Mouse (Mus musculus): ENCODE measurements at regions not wholly inside any gene's neighbourhood (a gene's known extent, or its start where the extent isn't known, plus 50 kb on each side); places are given as distances from the start of the nearest gene placed in this dataset.

DNA sequence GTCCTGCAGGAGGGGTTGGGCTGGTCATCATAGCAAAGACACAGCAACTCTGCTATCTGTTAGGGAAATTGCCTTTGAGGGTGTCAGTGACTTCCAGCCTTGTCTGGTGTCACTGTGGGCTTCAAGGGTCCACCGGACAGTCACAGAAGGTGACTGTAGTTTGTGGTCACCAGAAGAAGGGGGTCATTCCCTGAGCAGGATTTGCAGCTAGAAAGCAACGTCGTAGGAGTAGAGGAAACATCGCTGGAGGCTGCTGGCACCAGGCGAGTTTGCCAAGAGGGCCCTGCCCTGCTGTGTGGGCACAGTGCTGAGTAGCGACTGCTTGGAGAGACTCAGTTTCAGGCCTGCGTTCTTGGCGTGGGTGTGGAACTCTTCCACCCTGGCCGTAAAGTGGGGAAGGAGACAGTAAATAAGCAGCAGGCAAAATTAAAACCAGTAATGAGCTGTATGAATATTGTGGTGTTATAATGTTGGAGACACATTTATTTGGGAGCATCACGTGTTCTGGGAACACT is 389.8 kb upstream of the Tshz3 start:
- TF ChIP-seq POLR2A (IDR thresholded peaks at IDR 0.05; ENCODE audit: control insufficient read depth, extremely low read depth, insufficient read depth, low read length, poor library complexity): no peak
- no peak for TF ChIP-seq CTCF (IDR thresholded peaks at IDR 0.05; ENCODE audit: borderline replicate concordance, control insufficient read depth, extremely low read depth, insufficient read depth, low read length, poor library complexity)
- H3K4me3 ChIP-seq (ENCODE audit: control insufficient read depth, insufficient read depth, low read length): no peak overlapping the region
- DNase-seq: no peak
- no peaks in the 10 kb centered on the region for H3K27me3 ChIP-seq (ENCODE audit: control insufficient read depth, insufficient read depth, low read length)
- H3K27ac ChIP-seq (ENCODE audit: control insufficient read depth, insufficient read depth, low read length): no peak overlapping the region
- WGBS: 88% methylated on average over 10 of the region's 10 CpGs
- no peaks in the 10 kb centered on the region for H3K36me3 ChIP-seq (ENCODE audit: control insufficient read depth, insufficient read depth, low read length)
- H3K4me1 ChIP-seq (replicated peaks; ENCODE audit: control insufficient read depth, insufficient read depth, low read length): no peaks in the 10 kb centered on the region

DNA sequence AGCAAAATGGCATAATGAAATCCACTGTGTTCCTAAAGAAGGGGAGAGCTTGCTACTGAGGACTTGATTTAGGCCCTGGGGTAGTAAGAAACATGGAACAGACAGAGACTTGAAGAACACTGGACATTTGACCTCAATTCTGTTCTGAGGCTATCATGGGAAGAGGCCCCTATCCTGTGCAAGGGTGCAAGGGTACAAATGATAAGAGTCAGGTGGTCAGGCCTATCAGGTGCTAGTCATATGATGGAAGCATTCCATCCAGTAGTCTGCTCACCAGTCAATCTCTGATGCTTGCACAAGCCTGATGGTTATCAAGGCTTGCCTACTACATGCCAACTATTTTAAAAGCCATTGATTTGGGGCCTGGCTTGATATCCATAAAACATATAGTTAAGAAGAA is 420.6 kb upstream of the Tshz3 start:
- TF ChIP-seq CTCF (IDR thresholded peaks at IDR 0.05; ENCODE audit: borderline replicate concordance, control insufficient read depth, extremely low read depth, insufficient read depth, low read length, poor library complexity) (no peak), POLR2A (IDR thresholded peaks at IDR 0.05; ENCODE audit: control insufficient read depth, extremely low read depth, insufficient read depth, low read length, poor library complexity) (no peak)
- H3K27ac ChIP-seq (ENCODE audit: control insufficient read depth, insufficient read depth, low read length): no peak overlapping the region
- no peaks in the 10 kb centered on the region for H3K27me3 ChIP-seq (ENCODE audit: control insufficient read depth, insufficient read depth, low read length)
- no peaks in the 10 kb centered on the region for H3K36me3 ChIP-seq (ENCODE audit: control insufficient read depth, insufficient read depth, low read length)
- H3K4me3 ChIP-seq (ENCODE audit: control insufficient read depth, insufficient read depth, low read length): no peak overlapping the region
- DNase-seq: no peak
- H3K4me1 ChIP-seq (replicated peaks; ENCODE audit: control insufficient read depth, insufficient read depth, low read length): no peaks in the 10 kb centered on the region

DNA sequence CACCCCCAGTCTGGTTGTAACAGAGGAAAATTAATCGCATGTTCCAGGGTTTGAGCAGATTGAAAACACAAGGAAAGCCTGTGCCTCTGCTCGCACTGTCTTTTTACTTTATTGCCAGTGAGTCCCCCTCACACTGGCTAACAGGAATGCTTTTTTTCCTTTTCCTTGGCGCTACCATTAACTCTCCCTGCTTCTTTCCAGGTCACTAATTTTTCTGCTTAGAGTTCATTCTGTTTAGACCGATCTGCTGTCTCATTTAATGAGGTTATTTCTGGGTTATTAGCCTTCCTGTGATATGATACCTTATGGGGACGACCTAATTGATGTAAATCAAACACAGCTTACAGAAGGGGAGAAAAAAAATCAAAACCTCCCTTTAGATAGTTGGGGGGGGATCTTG is 429.0 kb upstream of the Tshz3 start:
- H3K4me3 ChIP-seq (ENCODE audit: control insufficient read depth, insufficient read depth, low read length): no peak overlapping the region
- DNase-seq: no peak
- no peaks in the 10 kb centered on the region for H3K27me3 ChIP-seq (ENCODE audit: control insufficient read depth, insufficient read depth, low read length)
- 78% methylated on average over 5 of the region's 5 CpGs for WGBS
- no peaks in the 10 kb centered on the region for H3K4me1 ChIP-seq (replicated peaks; ENCODE audit: control insufficient read depth, insufficient read depth, low read length)
- no peaks in the 10 kb centered on the region for H3K36me3 ChIP-seq (ENCODE audit: control insufficient read depth, insufficient read depth, low read length)
- no peak for TF ChIP-seq POLR2A (IDR thresholded peaks at IDR 0.05; ENCODE audit: control insufficient read depth, extremely low read depth, insufficient read depth, low read length, poor library complexity)
- TF ChIP-seq CTCF (IDR thresholded peaks at IDR 0.05; ENCODE audit: borderline replicate concordance, control insufficient read depth, extremely low read depth, insufficient read depth, low read length, poor library complexity): no peak
- no peak overlapping the region for H3K27ac ChIP-seq (ENCODE audit: control insufficient read depth, insufficient read depth, low read length)

GRCm38 (mm10) chr7:36265163-36265823 is 432.6 kb upstream of the Tshz3 start:
- H3K4me1 ChIP-seq (replicated peaks; ENCODE audit: control insufficient read depth, insufficient read depth, low read length): no peaks in the 10 kb centered on the region
- WGBS: 89% methylated on average over 7 of the region's 7 CpGs
- H3K27ac ChIP-seq (ENCODE audit: control insufficient read depth, insufficient read depth, low read length): no peak overlapping the region
- no peaks in the 10 kb centered on the region for H3K27me3 ChIP-seq (ENCODE audit: control insufficient read depth, insufficient read depth, low read length)
- H3K36me3 ChIP-seq (ENCODE audit: control insufficient read depth, insufficient read depth, low read length): no peaks in the 10 kb centered on the region
- H3K4me3 ChIP-seq (ENCODE audit: control insufficient read depth, insufficient read depth, low read length): no peak overlapping the region
- no peak for DNase-seq
- TF ChIP-seq POLR2A (IDR thresholded peaks at IDR 0.05; ENCODE audit: control insufficient read depth, extremely low read depth, insufficient read depth, low read length, poor library complexity) (no peak), CTCF (IDR thresholded peaks at IDR 0.05; ENCODE audit: borderline replicate concordance, control insufficient read depth, extremely low read depth, insufficient read depth, low read length, poor library complexity) (no peak)

DNA sequence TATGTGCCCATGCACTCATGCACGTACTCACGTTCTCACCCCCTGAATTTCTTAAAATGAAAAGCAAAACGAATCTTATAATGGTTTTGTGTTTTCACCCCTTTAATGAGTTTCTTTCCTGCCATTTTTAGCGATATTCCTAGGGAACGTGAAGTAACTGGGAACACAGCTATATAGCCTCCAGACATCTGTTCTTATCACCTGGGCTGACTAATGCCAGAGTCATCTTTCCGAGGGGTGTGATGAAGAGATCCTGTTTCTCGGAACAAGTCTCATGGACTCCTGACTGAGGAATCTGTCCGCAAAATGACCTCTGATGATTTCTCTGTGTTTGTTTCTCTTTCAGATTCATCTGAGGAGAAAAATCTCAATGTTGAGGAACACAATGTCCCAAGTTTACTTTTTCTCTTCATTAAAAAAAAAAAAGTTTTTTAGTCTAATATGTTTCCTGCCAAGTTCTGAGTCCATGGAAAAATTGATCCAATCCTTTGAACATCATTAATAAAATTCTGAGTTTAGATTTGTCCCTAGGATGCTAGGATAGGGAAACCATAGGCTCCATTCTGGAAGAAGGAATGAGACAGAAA is 435.7 kb upstream of the Tshz3 start:
- Histone ChIP-seq H3K4me1 (replicated peaks; ENCODE audit: control insufficient read depth, insufficient read depth, low read length) (no peaks in the 10 kb centered on the region), H3K27me3 (ENCODE audit: control insufficient read depth, insufficient read depth, low read length) (no peaks in the 10 kb centered on the region), H3K27ac (ENCODE audit: control insufficient read depth, insufficient read depth, low read length) (no peak overlapping the region), H3K4me3 (ENCODE audit: control insufficient read depth, insufficient read depth, low read length) (no peak overlapping the region), H3K36me3 (ENCODE audit: control insufficient read depth, insufficient read depth, low read length) (no peaks in the 10 kb centered on the region)
- no peak for DNase-seq
- TF ChIP-seq POLR2A (IDR thresholded peaks at IDR 0.05; ENCODE audit: control insufficient read depth, extremely low read depth, insufficient read depth, low read length, poor library complexity) (no peak), CTCF (IDR thresholded peaks at IDR 0.05; ENCODE audit: borderline replicate concordance, control insufficient read depth, extremely low read depth, insufficient read depth, low read length, poor library complexity) (no peak)
- WGBS: 87% methylated on average over 8 of the region's 8 CpGs

- Histone ChIP-seq H3K27me3 (ENCODE audit: control insufficient read depth, insufficient read depth, low read length) (no peaks in the 10 kb centered on the region), H3K27ac (ENCODE audit: control insufficient read depth, insufficient read depth, low read length) (no peak overlapping the region), H3K36me3 (ENCODE audit: control insufficient read depth, insufficient read depth, low read length) (no peaks in the 10 kb centered on the region), H3K4me3 (ENCODE audit: control insufficient read depth, insufficient read depth, low read length) (no peak overlapping the region), H3K4me1 (replicated peaks; ENCODE audit: control insufficient read depth, insufficient read depth, low read length) (no peaks in the 10 kb centered on the region)
- TF ChIP-seq CTCF (IDR thresholded peaks at IDR 0.05; ENCODE audit: borderline replicate concordance, control insufficient read depth, extremely low read depth, insufficient read depth, low read length, poor library complexity): no peak
- no peak for TF ChIP-seq POLR2A (IDR thresholded peaks at IDR 0.05; ENCODE audit: control insufficient read depth, extremely low read depth, insufficient read depth, low read length, poor library complexity)
- 96% methylated on average over 15 of the region's 15 CpGs for WGBS
- DNase-seq: no peak
Observed at GRCm38 (mm10) chr7:36257102-36257501, 440.8 kb upstream of the Tshz3 start.

Measured in thymus, adult 2 months (tissue).